Mouse (Mus musculus): Measurements from ENCODE around the gene Exoc6b. TPM values are rescaled to one million over a fixed set of nuclear protein-coding genes. Genes with fewer than 3 reads are reported as not detected.

The Exoc6b gene
- total and polyA plus RNA-seq, 3 experiments, result 6.2 to 20.8 (median 15.6) TPM

GRCm38 (mm10) chr6:84568880-84569279 is 500.4 kb downstream of the Exoc6b start:
- no peak overlapping the region for H3K9ac ChIP-seq (ENCODE audit: low read depth, low read length)

More at GRCm38 (mm10) chr6:84568880-84569279, 500.4 kb downstream of the Exoc6b start:
- Histone ChIP-seq H3K4me3 (no peak overlapping the region), H3K27ac (no peak overlapping the region), H3K79me2 (replicated peaks; ENCODE audit: control insufficient read depth, insufficient read depth, low read length) (no peaks in the 10 kb centered on the region), H3K4me1 (ENCODE audit: control insufficient read depth, insufficient read depth, low read length) (no peaks in the 10 kb centered on the region), H3K36me3 (ENCODE audit: control insufficient read depth, insufficient read depth, low read length) (no peaks in the 10 kb centered on the region), H3K27me3 (ENCODE audit: control insufficient read depth, insufficient read depth, low read length) (no peaks in the 10 kb centered on the region)
- TF ChIP-seq EP300 (IDR thresholded peaks at IDR 0.05; ENCODE audit: insufficient read depth, low read depth, low read length) (no peak), POLR2A (IDR thresholded peaks at IDR 0.05; ENCODE audit: insufficient read depth, low read depth, low read length) (no peak), CTCF (IDR thresholded peaks at IDR 0.05) (no peak)
- intact Hi-C loops (cut with DNase I), result no loop called here
- 63% methylated on average over 6 of the region's 6 CpGs for WGBS
- DNase-seq, result no peak

Other genes with a start within 250 kb of the Exoc6b start
- gene Spr, start 68.3 kb upstream of the Exoc6b start, total RNA-seq (2021), result 10 to 100 TPM; 85.9 to 92.3 TPM
- 33.2 and 34.7 TPM in 2 replicates for gene Spr, start 68.3 kb upstream of the Exoc6b start, polyA plus RNA-seq (2012; rRNA removed)
- gene Emx1, start 117.9 kb upstream of the Exoc6b start, total RNA-seq (2021), result not detected
- not detected in 2 replicates for gene Emx1, start 117.9 kb upstream of the Exoc6b start, polyA plus RNA-seq (2012; rRNA removed)

All from heart, adult 2 months (tissue).